Mouse (Mus musculus) thymus, postnatal 14 days (tissue): ENCODE results near the gene Scp2.
"Not testable (repeated sequence)": the region's sequence is repeated elsewhere in the genome, so short reads cannot be mapped to it uniquely, and the experiment has no call there.

ENCODE experiments used
- DNase-seq: peaks from one replicate; pipeline ENCODE4 v3.0.0; 2021

Gene Scp2

DNA sequence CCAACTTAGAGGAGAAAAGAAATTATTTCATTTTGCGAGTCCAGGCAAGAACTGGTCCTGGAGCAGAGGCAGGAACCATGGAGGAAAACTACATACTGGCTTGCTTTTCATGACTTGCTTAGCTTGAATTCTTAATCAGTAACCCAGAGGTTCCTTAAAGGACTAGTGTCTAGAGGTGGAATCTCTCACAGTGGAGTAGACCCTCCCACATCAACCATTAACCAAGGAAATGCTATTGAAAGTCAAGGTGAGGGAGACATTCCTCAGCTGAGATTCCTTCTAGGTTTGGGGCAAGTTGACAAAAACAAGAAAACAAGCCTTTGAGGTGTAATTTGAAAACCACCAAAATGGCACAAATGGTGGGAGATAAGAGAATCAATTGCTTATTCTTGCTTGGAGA, at the start of gene Scp2:
Scp2 (minus strand) TSS at position 119 of the 400 bp plus-strand sequence.
- DNase-seq: no peak

- no peak for DNase-seq
These were observed 48.1 kb upstream of the Scp2 start for GRCm38 (mm10) chr4:108192821-108193323.

- DNase-seq: no peak
These were observed 37.5 kb upstream of the Scp2 start for GRCm38 (mm10) chr4:108182278-108182677.

DNA sequence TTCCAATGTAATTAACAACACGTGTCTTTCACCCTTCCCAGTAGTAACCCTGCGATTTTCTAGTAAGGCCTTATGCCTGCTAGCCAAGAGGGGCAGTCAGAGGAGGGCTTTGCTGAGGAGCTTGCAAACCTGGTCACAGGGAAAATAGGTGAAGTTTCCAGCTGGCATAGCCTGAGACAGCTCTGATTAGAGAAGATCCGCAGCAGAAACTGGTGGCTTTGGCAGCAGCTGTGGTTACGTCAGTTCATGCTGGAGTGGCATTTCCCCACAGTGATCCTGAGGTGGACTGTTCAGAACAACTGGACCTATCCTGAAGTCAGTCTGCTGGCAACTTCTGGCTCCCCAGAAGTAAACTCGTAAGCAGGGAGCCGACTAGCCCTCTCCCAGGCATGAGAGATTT, 23.3 kb upstream of the Scp2 start:
- no peak for DNase-seq

DNA sequence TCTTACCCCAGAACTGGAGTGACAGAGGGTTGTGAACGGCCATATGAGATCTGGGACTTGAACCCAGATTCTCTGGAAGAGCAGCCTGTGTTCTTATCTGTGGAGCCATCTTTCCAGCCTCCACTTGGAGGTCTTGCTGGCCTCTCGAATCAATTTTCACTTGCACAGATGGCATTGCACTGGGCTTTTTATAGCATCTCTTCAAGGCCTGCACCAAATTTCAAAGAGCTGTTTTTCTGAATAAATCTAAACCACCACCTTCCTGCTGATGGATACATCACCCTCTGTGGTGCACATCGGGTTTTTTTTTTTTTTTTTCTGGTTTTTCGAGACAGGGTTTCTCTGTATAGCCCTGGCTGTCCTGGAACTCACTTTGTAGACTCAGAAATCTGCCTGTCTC, 22.1 kb upstream of the Scp2 start:
- DNase-seq: no peak

GRCm38 (mm10) chr4:108165152-108165895, 20.5 kb upstream of the Scp2 start, which contains the start of gene Echdc2:
Echdc2 (plus strand) TSS chr4:108165437.
- DNase-seq: peak; percentile 58

DNA sequence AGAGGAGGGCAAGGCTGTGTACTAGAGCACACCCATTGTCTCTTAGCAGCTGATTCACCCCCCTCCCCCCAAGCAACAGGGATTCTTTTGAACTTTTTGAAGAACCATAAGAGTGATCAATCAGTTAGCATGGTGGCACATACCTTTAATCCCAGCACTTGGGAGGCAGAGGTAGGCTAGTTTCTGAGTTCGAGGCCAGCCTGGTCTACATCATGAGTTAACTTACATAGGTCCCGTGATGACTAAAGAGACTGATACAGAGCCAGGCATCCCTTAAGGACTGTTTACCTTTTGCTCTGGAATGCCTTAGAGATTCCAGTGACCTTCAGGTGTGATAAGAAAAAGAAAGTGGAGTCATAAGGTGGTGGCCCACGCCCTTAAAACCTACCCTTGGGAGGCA, 18.5 kb upstream of the Scp2 start:
- no peak for DNase-seq

DNA sequence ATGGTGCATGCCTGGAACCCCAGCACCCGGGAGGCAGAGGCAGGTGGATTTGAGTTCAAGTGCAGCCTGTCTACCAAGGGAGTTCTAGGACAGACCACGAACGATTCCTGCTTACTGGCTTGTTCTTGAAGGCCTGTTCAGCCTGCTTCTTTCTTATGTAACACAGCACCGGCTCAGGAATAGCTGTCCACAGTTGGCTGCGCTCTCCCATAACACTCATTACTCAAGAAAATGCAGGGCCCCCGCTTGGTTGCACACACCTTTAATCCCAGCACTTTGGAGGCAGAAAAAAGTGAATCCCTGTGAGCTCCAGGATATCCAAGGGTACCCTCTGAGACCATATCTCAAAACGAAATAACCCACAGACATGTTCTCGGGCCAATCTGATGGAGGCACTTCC, 17.1 kb upstream of the Scp2 start:
- no peak for DNase-seq

- not testable (repeated sequence) for DNase-seq
These were observed 10.3 kb upstream of the Scp2 start for GRCm38 (mm10) chr4:108155141-108155540.

DNA sequence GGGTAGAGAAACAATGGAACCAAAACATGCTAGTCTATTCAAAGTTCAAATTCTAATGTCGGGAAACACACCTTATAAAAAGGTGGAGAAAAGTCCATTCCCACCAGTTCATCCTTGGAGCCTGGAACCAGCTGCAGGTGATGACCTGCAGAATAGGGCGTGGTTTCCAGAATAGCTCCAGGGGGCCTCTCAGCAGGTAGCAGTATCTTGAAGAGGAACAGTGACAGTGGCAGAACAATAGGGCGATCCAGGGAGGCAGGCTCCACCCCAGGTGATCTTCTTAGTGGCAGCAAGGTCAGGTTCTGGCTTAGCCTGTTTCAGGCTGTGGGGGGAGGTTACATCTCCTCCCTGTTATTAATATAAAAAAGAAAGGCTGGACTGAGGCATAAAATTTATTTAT, 756 bp upstream of the Scp2 start:
- DNase-seq: not testable (repeated sequence)

DNA sequence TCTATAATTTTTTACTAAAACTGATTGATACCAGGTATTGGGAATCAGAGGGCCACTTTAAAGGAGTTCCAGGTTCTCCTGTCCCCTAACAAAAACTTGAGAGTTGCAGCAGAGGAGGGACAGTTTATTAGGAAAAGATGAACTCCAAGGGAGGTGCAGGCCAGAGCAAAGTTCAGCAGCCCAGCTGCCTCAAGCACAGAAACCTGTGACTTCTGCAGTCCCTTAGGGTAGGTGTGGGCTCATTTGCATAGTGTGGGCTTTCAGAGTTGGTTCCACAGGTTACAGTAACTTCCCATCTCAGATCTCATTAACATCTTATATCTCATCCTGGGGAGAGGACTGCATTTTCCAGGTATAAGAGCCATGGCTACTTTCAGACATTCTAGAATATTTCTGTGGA, 1.0 kb downstream of the Scp2 start:
- DNase-seq: no peak

DNA sequence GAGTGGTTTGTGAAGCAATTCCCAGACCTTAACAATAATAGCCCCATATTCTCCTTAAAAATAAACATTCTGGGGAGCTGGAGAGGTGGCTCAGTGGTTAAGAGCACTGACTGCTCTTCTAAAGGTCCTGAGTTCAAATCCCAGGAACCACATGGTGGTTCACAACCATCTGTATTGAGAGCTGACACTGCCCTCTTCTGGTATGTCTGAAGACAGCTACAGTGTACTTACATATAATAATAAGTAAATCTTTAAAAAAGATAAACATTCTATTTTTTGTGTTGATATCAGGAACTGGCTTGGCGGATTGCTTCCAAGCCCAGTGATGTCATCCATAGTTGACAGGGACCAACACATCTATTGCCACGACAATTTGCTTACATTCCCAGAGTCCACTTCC, 1.6 kb downstream of the Scp2 start:
- not testable (repeated sequence) for DNase-seq

- no peak for DNase-seq
These were observed 7.9 kb downstream of the Scp2 start for GRCm38 (mm10) chr4:108136938-108137337.

DNA sequence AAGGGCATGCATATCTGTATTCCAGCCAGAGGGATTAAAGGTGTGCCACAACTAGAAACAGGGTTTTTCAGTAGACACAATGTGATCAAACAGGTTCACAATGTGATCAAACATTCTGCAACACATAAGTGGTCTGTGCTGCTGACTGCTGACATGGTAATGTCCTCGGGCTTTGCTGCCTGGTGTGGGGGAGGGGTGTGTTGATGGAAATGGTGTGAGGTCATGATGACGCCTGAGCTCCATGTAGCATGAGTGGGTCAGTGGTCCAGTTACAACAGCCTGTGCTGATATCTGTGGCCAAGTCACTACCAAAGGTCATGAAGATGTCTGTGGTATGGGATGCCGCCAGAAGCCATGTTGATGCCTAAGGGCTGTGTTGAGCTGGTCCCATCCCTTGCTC, 14.3 kb downstream of the Scp2 start:
- no peak for DNase-seq

- no peak for DNase-seq
These were observed 16.5 kb downstream of the Scp2 start for GRCm38 (mm10) chr4:108128339-108128738.

GRCm38 (mm10) chr4:108127516-108127915, 17.3 kb downstream of the Scp2 start:
- no peak for DNase-seq

- no peak for DNase-seq
These were observed 18.5 kb downstream of the Scp2 start for GRCm38 (mm10) chr4:108126260-108126659.

- DNase-seq: no peak
These were observed 20.7 kb downstream of the Scp2 start for GRCm38 (mm10) chr4:108124104-108124503.

DNA sequence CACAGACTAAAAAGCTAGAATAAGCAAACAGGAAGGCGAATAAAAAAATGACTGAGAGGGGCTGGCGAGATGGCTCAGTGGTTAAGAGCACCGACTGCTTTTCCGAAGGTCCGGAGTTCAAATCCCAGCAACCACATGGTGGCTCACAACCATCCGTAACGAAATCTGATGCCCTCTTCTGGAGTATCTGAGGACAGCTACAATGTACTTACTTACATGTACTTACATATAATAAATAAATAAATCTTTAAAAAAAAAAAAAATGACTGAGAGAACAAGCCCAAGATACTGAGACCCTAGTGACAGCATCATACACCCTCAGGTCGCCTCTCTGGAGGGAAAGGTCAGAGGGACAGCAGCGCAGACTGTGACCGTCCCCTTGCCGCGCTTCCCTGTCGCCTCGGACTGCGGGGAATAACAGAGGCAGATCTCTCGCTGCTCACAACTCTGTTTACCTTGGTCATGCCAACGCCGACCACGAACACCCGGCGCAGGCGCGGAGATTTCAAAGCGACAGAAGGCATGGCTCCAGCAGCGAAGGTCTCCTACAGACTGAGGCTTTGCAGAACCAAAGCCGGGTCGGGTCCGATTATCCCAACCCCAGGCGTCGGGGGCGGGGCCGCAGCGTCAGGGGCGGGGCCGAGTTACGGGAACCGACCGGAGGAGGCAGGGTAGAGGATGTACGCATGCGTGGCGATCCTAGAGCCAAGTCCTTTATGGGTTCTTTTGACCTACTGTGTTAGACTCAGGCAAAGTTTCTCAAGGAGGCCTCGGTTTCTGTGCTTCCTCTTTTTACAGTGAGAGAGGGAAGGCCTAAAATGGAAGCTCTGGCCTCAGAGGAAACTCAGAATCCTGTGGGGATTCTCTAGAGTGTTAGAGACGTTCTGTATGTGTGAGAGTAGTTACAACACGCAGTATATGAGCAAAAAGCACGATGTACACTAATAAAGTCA, 26.6 kb downstream of the Scp2 start:
- peak; percentile 94 for DNase-seq

- peak; percentile 6 for DNase-seq
These were observed 27.3 kb downstream of the Scp2 start for GRCm38 (mm10) chr4:108117488-108117887.

DNA sequence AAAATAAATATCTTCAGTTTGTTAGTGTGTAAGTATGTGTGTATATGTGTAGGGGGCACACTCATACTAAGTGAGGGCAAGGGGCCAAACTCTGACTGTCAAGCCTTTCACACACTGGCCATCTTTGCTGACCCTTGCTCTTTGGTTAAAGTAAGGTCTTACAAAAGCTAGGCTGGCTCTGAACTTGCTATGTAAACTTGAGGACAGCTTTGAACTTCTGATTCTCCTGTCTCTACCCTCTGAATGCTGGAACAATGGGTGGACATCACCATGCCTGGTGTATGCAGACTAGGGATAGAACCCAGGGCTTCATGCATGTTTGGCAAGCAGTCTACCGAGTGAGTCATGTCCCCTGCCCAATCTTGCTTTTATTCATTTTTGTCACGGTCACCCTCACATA, 28.3 kb downstream of the Scp2 start:
- no peak for DNase-seq

DNA sequence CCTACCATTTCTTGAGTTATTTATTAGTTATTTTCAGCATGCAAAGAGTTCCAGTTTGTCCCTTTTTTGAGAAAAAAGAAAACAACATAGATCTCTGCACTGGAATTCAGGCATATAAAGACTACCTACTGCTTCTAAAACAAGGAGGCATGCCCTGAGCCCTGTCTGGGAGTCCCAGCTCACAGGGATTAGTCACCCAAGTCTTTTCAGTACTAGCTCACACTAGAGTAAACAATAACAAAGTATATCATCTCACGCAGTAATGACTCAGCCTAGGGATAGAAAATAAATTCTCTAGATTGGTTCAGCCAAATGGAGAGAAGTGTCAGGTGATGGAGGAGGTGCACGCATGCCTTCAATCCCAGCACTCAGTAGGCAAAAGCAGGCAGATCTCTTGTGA, 34.1 kb downstream of the Scp2 start:
- no peak for DNase-seq

- no peak for DNase-seq
These were observed 35.1 kb downstream of the Scp2 start for GRCm38 (mm10) chr4:108109728-108110127.

DNA sequence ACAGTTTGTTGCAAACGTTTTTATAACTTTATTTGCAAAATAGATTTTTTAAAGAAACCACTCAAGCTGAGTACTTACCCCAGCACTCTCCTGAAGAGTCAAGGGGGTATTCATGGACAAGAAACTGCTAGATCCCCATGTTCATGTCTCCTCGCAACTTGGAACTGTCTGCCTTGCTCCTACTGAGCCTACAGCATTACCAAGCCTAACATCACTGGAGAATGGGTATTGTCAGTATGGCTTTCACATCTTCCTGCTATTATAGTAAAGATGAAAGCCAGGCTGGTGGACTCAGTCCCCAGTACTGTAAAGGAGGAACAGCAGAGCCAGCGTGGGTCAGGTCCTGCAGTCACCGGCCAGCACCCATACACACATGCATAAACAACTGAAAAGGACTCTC, 48.5 kb downstream of the Scp2 start, which contains the start of gene Podn:
Podn (minus strand) TSS at position 101 of the 400 bp plus-strand sequence.
- DNase-seq: no peak
